Mouse (Mus musculus) thymus, postnatal 14 days (tissue): ENCODE measurements around the gene Olfr1388.
A peak's percentile ranks its signal among the peaks of the same experiment; 100 is the strongest.
"Not testable (repeated sequence)": the region's sequence is repeated elsewhere in the genome, so short reads cannot be mapped to it uniquely, and the experiment has no call there.

Experiments used
- DNase-seq: peaks from one replicate; pipeline ENCODE4 v3.0.0; 2021

Olfr1388 gene

GRCm38 (mm10) chr11:49436411-49436810 lies at the start of gene Olfr1388:
Gene Olfr1388 (plus strand): TSS chr11:49436624.
- no peak for DNase-seq

DNA sequence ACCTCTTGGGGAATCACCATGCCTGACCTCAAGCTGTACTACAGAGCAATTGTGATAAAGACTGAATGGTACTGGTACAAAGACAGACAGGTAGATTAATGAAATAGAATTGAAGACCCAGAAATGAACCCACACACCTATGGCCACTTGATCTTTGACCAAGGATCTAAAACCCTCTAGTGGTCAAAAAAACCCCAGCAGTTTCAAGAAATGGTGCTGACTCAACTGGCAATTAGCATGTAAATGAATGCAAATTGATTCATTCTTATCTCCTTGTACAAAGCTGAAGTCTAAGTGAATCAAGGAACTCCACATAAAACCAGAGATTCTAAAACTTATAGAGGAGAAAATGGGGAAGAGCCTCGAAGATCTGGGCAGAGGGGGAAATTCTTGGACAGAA lies 43.7 kb upstream of the Olfr1388 start:
- not testable (repeated sequence) for DNase-seq

DNA sequence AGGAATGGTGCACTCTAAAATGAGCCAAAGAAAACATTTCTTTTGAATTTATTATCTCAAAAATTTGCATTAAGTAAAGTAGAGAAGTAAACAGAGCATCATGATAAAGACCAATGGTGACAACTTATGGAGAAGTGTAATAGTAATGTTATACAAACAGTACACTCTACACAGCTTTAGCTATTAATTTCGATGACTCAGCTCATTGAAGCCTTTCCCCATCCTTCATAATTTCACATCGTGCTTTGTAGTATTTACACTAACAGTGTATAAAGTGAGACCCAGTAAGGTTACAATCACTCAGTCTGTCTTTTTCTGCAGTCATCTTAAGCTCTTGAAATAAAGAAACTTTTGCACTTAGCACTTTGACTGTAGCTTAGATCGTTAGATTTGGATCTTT lies 29.6 kb upstream of the Olfr1388 start:
- no peak for DNase-seq

- peak; percentile 11 for DNase-seq
Measured at GRCm38 (mm10) chr11:49410540-49410939, 25.9 kb upstream of the Olfr1388 start.

GRCm38 (mm10) chr11:49422767-49423166 lies 13.7 kb upstream of the Olfr1388 start, which contains the start of gene Olfr1389:
Gene Olfr1389 (plus strand): TSS chr11:49423067.
- DNase-seq = no peak

DNA sequence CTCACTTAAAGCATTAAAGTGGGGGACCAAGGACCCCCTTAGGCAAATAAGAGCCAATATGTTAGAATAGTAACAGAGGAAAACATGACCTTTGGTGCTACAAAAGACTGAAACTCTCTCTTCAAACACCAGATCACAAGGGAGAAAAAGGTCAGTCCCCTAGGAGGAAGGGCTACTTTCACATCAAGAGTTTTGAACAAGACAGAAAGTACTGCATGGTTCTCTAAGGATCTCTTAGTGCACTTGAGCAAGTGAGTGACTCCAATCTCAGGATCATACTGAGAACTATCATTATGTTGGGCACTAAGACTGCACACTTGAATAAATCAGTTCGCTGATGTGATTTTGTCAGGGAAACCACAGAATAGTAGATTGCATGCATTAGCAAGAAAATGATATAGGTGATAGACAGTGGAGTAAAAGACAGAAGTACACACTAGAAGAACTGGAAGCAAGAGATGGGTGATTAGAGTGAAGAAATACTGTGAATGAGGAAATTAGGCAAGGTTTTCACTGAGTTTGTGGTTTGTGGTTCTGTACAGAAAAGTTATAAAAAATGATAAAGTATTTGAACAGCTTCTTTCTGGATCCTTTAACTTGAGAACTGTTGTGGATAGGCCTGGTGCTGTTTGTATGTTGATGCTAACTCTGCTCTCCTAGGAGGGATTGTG lies 11.0 kb upstream of the Olfr1388 start:
- DNase-seq = no peak

GRCm38 (mm10) chr11:49429641-49430040 lies 6.8 kb upstream of the Olfr1388 start:
- DNase-seq = no peak

DNA sequence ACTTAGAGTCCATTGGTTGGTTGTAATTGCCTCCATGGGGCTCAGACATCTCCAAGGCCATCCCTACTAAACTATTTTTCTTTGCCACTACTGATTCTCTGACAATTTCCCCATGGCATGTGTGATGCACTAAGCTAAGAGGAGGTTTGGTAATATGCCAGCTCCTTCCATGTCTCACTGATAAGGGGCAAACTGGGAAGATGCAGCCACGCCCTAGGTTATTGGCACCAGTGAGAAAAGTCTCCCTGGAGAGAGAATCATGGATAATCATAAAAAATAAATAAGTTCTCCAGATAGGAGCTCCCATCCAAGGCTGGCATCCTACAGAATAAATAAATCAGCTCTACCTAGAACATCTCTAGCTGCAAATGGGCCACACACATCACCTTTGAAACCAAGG lies 18.6 kb downstream of the Olfr1388 start, which contains the start of gene Olfr1387:
TSS of gene Olfr1387 (plus strand) at position 301 of the 400 bp plus-strand sequence.
- DNase-seq = no peak

GRCm38 (mm10) chr11:49464746-49465145 lies 28.3 kb downstream of the Olfr1388 start, which contains the start of gene Olfr1386:
Gene Olfr1386 (plus strand): TSS chr11:49465046.
- not testable (repeated sequence) for DNase-seq

GRCm38 (mm10) chr11:49485973-49486372 lies 49.5 kb downstream of the Olfr1388 start:
- DNase-seq = no peak

DNA sequence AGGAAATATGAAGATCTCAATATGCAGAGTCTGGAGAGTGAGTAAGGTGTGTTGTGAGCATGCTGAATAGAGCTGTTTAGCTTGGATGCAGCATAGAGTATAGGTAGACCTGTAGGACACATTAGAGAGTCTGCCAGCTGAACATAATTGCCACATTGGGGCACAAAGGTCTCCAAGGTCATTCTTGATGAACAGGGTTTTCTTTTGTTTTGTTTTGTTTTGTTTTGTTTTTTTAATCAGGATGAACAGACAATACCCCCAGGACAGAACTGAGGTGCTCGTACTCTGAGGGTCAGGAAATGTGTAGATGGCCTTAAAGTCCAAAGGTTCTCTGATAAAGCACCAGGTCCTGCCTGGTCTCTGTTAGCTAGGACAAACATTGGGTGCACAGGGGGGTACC lies 52.3 kb downstream of the Olfr1388 start, which contains the start of gene Olfr1385:
TSS of gene Olfr1385 (plus strand) at position 301 of the 400 bp plus-strand sequence.
- DNase-seq = not testable (repeated sequence)
